Mouse (Mus musculus) layer of hippocampus, postnatal 25 days (tissue): ENCODE data around the gene Ttc22. TPM values are rescaled to one million over a fixed set of nuclear protein-coding genes. Genes with fewer than 3 reads are reported as not detected.

Experiments used
- DNase-seq, 2 experiments: peaks; one replicate each; pipeline ENCODE4 v3.0.0; 2022; ENCODE audit warnings: mixed read lengths in 2 of 2, low spot score in 1 of 2; ENCODE audit errors: extremely low spot score in 1 of 2
- total RNA-seq, 2 experiments: library from RNA; stranded (reverse); gene quantifications; 2 replicates each; pipeline ENCODE4 v1.2.3; 2021

Gene Ttc22
- under 1 TPM; 0.38 to 0.59 TPM for total RNA-seq

- no peak for DNase-seq
Observed at GRCm38 (mm10) chr4:106622030-106622493, at the start of gene Ttc22. Gene Ttc22, plus strand, starts transcription at chr4:106622432.

- DNase-seq: no peak
Observed at GRCm38 (mm10) chr4:106575022-106575421, 47.2 kb upstream of the Ttc22 start.

GRCm38 (mm10) chr4:106577511-106577910 lies 44.7 kb upstream of the Ttc22 start:
- DNase-seq: no peak

GRCm38 (mm10) chr4:106581176-106581864 lies 40.9 kb upstream of the Ttc22 start:
- DNase-seq: no peak

GRCm38 (mm10) chr4:106581865-106582204 lies 40.4 kb upstream of the Ttc22 start:
- no peak for DNase-seq

- DNase-seq: no peak
Observed at GRCm38 (mm10) chr4:106582428-106583153, 39.6 kb upstream of the Ttc22 start.

GRCm38 (mm10) chr4:106584665-106585064 lies 37.6 kb upstream of the Ttc22 start:
- DNase-seq: no peak

- DNase-seq: no peak
Observed at GRCm38 (mm10) chr4:106587075-106587474, 35.2 kb upstream of the Ttc22 start.

- DNase-seq: no peak
Observed at GRCm38 (mm10) chr4:106590142-106590541, 32.1 kb upstream of the Ttc22 start.

GRCm38 (mm10) chr4:106590871-106591270 lies 31.4 kb upstream of the Ttc22 start:
- no peak for DNase-seq

GRCm38 (mm10) chr4:106593636-106594035 lies 28.6 kb upstream of the Ttc22 start:
- DNase-seq: no peak

GRCm38 (mm10) chr4:106596200-106596599 lies 26.0 kb upstream of the Ttc22 start:
- DNase-seq: no peak

GRCm38 (mm10) chr4:106597055-106597454 lies 25.2 kb upstream of the Ttc22 start:
- no peak for DNase-seq

GRCm38 (mm10) chr4:106597741-106598140 lies 24.5 kb upstream of the Ttc22 start:
- no peak for DNase-seq

GRCm38 (mm10) chr4:106599415-106599814 lies 22.8 kb upstream of the Ttc22 start:
- no peak for DNase-seq

GRCm38 (mm10) chr4:106600770-106601169 lies 21.5 kb upstream of the Ttc22 start:
- DNase-seq: no peak

GRCm38 (mm10) chr4:106606639-106607554 lies 15.3 kb upstream of the Ttc22 start:
- no peak for DNase-seq

- no peak for DNase-seq
Observed at GRCm38 (mm10) chr4:106607905-106608304, 14.3 kb upstream of the Ttc22 start.

GRCm38 (mm10) chr4:106613105-106613504 lies 9.1 kb upstream of the Ttc22 start:
- DNase-seq: no peak

- DNase-seq: no peak
Observed at GRCm38 (mm10) chr4:106613560-106613959, 8.7 kb upstream of the Ttc22 start.
